Mouse (Mus musculus) embryo, embryonic 11 days (tissue): ENCODE results near the gene Cckbr.

Source experiments
- DNase-seq: peaks from one replicate; pipeline ENCODE4 v3.0.0-alpha.2; 2015

Cckbr gene

DNA sequence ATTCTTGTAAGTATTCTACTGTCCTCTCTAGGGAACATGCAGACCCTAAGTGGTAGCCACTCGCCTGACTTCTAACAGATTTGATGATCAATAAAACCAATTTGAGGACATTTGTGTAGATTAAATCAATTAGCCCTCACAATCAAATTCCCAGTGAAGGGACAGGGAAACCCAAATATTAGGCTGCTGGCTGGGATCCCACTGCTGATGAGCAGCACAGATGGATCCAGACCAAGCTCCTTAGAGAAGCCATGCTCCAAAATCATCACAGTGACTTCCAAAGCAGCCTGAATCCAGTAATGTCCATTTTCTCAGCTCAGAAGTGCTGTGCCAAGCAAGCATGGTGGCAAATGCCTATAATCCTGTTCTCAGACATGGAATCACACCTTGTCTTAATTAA, 74.1 kb downstream of the Cckbr start:
- DNase-seq = no peak

DNA sequence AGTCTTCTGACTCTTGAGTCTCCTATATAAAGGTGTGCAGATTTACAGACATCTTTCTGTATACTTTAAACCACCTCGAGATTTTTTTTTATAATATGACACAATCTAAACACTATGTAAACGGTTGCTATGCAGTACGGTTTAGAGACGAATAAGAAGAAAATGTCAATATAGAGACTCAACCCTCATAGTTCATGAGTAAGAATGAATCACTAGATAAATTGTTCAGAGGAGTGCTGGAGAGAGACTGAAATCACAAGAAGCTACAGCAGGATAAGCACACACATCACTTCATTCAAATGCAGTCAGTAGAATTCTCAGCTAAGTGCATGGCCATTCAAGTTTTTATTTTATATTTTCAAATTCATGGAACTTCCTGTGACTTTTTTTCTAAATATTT, 76.5 kb downstream of the Cckbr start:
- DNase-seq = no peak

DNA sequence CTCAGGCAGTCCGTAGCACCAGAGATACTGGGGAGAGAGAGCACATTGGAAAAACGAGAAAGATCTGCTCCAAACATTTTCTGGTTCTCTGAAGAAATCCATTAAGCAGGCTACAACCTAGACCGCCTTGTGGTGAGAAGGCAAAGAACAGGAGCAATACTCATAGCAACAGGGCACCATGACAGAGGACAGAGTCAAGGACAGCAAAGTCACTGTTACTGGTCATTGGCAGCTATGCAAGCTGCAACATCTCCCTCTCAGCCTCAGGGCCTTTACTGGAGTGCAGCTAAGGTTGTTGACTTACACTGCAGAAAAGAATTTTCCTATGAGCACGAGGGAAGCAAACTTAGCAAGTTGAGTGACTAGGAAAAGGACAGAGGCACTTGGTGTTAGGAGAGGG, 81.7 kb downstream of the Cckbr start:
- DNase-seq = no peak

DNA sequence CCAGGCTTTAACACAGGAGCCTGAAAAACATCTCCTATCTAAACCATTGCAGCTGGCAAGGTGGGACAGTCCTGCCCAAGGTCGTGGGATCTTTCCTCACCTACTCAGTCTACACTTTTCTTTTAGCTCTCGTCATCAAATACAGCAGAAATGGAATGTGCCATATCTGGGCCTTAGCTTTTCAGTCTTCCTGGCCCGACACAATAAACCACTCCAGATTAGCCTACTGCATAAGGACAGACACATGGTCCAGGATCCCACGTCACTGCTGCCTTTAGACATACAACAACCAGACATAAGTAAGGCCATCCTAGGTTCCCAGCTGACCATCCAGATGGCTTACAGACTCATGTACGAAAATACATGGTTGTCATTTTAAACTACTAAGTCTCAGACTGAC, 84.6 kb downstream of the Cckbr start:
- DNase-seq = no peak

DNA sequence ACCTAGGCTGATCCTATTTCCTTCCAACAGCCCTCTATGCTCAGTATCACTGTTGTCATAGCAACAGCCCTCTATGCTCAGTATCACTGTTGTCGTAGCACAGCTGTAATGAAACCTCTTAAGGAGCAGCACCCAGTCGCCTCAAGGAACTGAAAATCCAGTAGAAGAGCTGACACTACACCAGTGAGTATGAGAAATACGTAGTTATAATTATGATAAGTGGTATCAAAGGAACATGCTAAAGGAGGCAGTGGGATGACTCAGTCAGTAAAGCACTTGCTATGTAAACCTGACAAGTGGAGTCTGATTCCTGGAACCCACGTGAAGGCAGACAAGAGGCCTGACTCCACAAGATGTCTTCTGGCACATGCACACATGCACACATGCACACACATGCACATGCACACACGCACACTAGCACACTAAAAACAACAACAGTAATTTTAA, 88.3 kb downstream of the Cckbr start:
- peak; percentile 19 for DNase-seq

DNA sequence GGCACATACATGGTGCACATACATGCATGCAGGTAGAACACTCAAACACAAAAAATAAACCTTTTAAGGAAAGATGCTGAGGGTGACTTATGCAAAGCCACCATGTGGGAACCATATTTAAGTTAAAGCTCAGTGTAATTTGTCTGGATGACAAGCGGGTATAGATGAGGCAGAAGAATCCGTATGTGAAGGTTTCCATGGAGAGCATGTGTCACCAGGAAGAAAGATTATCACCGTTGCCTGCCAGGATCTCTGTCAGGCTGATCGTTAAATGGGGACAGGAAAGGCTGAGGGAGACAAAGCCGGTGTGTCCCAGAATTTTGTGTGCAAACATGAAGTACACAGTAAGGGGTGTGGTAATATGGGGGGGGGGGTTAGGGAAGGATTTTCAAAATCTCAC, 89.0 kb downstream of the Cckbr start:
- DNase-seq = no peak

DNA sequence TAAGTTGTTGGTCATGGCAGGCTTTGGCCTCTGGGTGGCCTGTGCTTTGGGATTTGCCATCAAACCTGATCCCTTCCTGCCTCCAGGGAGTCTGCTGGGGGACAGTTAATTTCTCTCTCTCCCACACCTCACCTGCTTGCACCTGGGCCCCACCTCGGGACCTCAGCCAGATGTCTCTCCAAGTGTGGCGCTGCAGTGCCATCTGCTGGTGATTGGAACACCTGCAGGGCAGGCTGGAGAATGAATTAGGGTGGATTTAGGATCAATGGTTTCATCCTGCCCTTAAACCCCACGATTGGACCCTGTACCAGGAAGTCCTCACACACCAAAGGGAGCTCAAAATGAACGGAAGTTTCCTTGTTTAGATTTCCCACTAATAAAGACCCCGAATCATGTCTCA, 89.6 kb downstream of the Cckbr start:
- DNase-seq = peak; percentile 76

DNA sequence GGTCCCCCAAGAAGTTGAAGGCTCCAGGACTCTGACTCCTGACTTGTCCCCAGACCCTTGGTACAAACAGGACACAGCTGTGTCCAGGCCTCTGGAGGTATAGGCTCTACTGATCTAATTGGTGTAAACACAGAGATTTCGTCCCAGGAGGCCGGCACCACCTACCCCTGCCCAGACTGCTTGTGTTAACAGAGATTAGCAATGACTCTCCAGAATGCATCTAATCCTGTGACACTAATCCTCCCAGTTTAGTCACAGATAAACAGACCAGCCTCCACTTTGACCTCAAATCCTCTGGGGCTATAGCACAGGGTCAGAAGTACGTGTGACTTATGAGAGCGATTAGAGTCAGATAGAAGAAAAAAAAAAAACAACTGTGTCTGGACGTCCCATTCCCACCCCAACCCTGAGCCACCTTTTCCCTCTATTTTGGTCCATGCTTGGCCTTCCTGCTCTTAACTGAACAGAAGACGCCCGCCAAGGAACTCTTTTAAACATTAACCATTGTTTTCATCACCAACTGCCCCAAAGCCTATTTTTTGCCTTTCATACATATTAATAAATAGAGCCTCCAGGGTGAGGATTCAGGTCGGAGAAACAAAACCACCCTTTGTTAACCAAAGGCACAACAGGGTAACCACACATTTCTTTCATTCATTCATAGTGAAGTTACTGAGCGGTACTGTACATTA, 91.3 kb downstream of the Cckbr start:
- DNase-seq = peak; percentile 7

DNA sequence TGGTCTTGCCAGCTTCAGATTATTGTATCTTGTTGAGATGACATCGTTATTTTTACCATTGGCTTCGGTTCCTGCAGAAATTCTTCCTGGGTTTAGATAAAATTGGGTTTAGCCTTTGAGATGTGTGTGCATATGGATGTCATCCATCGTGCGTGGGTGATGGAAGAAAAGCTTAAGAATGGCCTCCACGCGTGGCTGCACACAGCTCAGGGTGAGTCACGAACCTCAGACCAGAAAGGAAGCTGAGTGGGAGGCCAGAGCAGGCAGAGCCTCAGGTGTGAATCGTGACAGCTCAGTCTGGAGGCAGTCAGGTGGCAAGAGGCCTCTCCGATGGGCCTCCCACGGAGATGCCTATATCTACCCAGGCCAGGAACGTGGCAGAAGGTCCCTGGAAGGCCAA, 93.8 kb downstream of the Cckbr start:
- no peak for DNase-seq

DNA sequence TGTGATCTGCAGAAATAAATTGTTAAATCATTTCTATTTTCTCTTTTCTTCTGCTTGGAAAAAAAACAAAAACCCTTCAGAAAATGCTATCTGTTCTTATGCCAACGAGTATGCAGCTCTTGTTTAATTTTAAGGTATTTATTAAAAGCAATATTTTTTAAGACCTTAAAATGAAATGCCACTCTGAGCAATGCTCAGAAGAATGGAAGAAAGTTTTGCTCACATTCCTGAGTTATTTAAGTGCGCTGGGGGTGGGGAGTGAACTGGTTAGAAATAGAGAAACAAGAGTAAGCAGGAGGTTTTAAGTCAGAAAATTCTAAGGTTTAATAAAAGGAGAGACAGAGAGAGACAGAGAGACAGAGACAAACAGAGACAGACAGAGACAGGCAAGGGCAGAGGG, 94.2 kb downstream of the Cckbr start:
- no peak for DNase-seq

DNA sequence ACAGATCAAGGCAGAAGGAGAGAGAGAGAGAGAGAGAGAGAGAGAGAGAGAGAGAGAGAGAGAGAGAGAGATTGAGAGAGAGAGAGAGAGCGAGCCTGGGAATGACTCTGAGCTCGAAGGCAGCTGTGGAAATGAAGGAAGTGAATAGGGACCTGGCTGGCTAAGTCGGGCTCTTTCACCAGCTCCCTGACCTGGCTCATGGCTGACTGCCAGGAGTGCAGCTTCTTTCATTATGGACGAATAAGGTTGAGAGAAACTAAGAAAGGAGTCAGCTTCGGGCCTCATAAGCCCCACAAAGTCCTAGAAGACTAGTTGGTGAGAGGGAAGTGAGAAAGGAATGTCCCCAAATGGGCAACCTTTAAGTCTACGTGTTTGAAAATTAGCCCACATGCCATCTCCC, 94.7 kb downstream of the Cckbr start:
- peak; percentile 24 for DNase-seq
